Mouse (Mus musculus) brain, embryonic 14.5 days (tissue): ENCODE measurements around the gene Gkn1.

Experiments used
- CTCF ChIP-seq: fragments of 200-500 bp; IDR thresholded peaks from 2 replicates; pipeline ENCODE4 v1.5.1; 2012; ENCODE audit warnings: inconsistent platforms, mild to moderate bottlenecking, moderate library complexity, borderline replicate concordance; ENCODE audit not compliant: insufficient read depth, insufficient read length; ENCODE audit errors: extremely low read depth
- POLR2A ChIP-seq: fragments of 200-500 bp; IDR thresholded peaks from 2 replicates; pipeline ENCODE4 v1.6.1; 2012; ENCODE audit warnings: mild to moderate bottlenecking, inconsistent platforms, borderline replicate concordance; ENCODE audit not compliant: poor library complexity, insufficient read depth, insufficient read length, severe bottlenecking; ENCODE audit errors: extremely low read depth

DNA sequence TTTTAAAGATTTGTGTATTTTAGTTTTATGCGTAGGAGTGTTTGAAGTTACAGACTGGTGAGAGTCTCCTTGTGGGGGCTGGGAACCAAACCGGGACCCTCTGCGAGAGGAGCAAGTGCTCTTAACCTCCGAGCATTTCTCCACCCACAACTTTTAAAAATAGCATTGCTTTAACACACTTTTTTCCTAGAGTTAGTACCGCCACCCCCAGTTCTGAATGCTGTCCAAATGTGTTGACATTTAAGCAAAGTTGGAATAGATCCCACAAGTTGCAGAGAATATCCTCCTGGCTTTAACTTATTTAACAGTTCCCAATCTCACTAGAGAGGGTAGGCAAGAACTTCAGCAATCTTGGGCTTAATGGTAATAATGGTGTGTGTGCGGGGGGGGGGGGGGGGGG, 34.0 kb upstream of the Gkn1 start:
- TF ChIP-seq CTCF (no peak), POLR2A (no peak)
